Mouse (Mus musculus) heart, embryonic 12.5 days (tissue): ENCODE measurements at regions not wholly inside any gene's neighbourhood (a gene's known extent, or its start where the extent isn't known, plus 50 kb on each side); places are given as distances from the start of the nearest gene placed in this dataset.

Source experiments
- ATAC-seq: fragments of 200-750 bp; cut with Nextera tagmentation; 2 replicates; pipeline ENCODE4 v1.8.0; 2017; ENCODE audit warnings: moderate TSS enrichment, moderate library complexity; ENCODE audit not compliant: insufficient number of reproducible peaks, low FRiP score
- H3K27ac ChIP-seq: fragments of 300-500 bp; sonication (generic); 2 replicates; pipeline ENCODE4 v1.5.1; 2016; ENCODE audit warnings: mild to moderate bottlenecking, moderate library complexity; ENCODE audit not compliant: poor library complexity, severe bottlenecking
- H3K27me3 ChIP-seq: fragments of 300-500 bp; sonication (generic); replicated peaks from 2 replicates; pipeline ENCODE4 v1.6.1; 2016; ENCODE audit warnings: mild to moderate bottlenecking, moderate library complexity
- H3K36me3 ChIP-seq: fragments of 300-500 bp; sonication (generic); 2 replicates; pipeline ENCODE4 v1.6.1; 2016; ENCODE audit warnings: mild to moderate bottlenecking, moderate library complexity
- H3K4me1 ChIP-seq: fragments of 300-500 bp; sonication (generic); replicated peaks from 2 replicates; pipeline ENCODE4 v1.6.1; 2016; ENCODE audit warnings: mild to moderate bottlenecking
- H3K4me2 ChIP-seq: fragments of 300-500 bp; sonication (generic); 2 replicates; pipeline ENCODE4 v1.6.1; 2016; ENCODE audit warnings: mild to moderate bottlenecking, moderate library complexity
- H3K4me3 ChIP-seq: fragments of 300-500 bp; sonication (generic); 2 replicates; pipeline ENCODE4 v1.5.1; 2016; ENCODE audit warnings: mild to moderate bottlenecking
- H3K9ac ChIP-seq: fragments of 300-500 bp; sonication (generic); 2 replicates; pipeline ENCODE4 v1.6.1; 2016; ENCODE audit warnings: mild to moderate bottlenecking, moderate library complexity
- H3K9me3 ChIP-seq: fragments of 300-500 bp; sonication (generic); replicated peaks from 2 replicates; pipeline ENCODE4 v1.6.1; 2016; ENCODE audit warnings: mild to moderate bottlenecking, moderate library complexity
- WGBS: fragments of 180-500 bp; shearing (Covaris S2); methylation state at CpG from one replicate; pipeline ENCODE4 v1.1.7; 2016; 5-methylcytosine and 5-hydroxymethylcytosine counted together

DNA sequence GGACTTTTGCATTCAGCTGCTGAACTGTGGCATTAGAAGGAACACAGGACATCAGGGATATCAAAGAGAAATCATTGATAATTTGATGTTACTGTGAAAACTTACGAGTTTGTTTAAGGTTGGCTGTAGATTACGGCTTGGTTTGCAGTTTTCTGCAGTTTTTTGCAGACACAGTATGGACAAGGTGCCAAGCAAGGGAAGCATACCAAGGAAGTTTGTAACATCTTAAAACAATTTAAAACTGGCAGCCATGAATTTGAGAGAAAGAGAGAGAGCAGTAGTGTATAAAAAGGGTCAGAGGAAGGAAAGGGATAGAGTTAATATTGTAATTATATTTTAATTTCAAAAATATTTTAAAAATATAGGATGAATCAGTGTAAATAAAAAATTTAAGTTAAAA is 453.4 kb upstream of the Adamts5 start:
- H3K36me3 ChIP-seq = no peaks in the 10 kb centered on the region
- no peak overlapping the region for H3K4me3 ChIP-seq
- no peaks in the 10 kb centered on the region for H3K9me3 ChIP-seq
- no peaks in the 10 kb centered on the region for H3K4me1 ChIP-seq
- no peak overlapping the region for H3K27ac ChIP-seq
- H3K9ac ChIP-seq = no peak overlapping the region
- H3K27me3 ChIP-seq = no peaks in the 10 kb centered on the region
- WGBS = 62% methylated on average over 2 of the region's 2 CpGs
- no peak for ATAC-seq
- H3K4me2 ChIP-seq = no peak overlapping the region

- Histone ChIP-seq H3K27me3 (no peaks in the 10 kb centered on the region), H3K4me3 (no peak overlapping the region), H3K9ac (no peak overlapping the region), H3K4me2 (no peak overlapping the region), H3K9me3 (no peaks in the 10 kb centered on the region), H3K27ac (no peak overlapping the region), H3K4me1 (no peaks in the 10 kb centered on the region), H3K36me3 (no peaks in the 10 kb centered on the region)
- no peak for ATAC-seq
- WGBS = 71% methylated on average over 5 of the region's 5 CpGs
These were observed 446.1 kb upstream of the Adamts5 start for GRCm38 (mm10) chr16:86347753-86348152.

GRCm38 (mm10) chr16:86346916-86347315 is 445.3 kb upstream of the Adamts5 start:
- H3K9me3 ChIP-seq = no peaks in the 10 kb centered on the region
- H3K4me1 ChIP-seq = no peaks in the 10 kb centered on the region
- H3K27me3 ChIP-seq = no peaks in the 10 kb centered on the region
- no peak overlapping the region for H3K4me3 ChIP-seq
- no peak overlapping the region for H3K4me2 ChIP-seq
- H3K36me3 ChIP-seq = no peaks in the 10 kb centered on the region
- no peak overlapping the region for H3K27ac ChIP-seq
- H3K9ac ChIP-seq = no peak overlapping the region
- no peak for ATAC-seq
- 58% methylated on average over 3 of the region's 3 CpGs for WGBS

GRCm38 (mm10) chr16:86340311-86340710 is 438.7 kb upstream of the Adamts5 start:
- no peak for ATAC-seq
- Histone ChIP-seq H3K4me1 (no peaks in the 10 kb centered on the region), H3K27me3 (no peaks in the 10 kb centered on the region), H3K9ac (no peak overlapping the region), H3K4me3 (no peak overlapping the region), H3K36me3 (no peaks in the 10 kb centered on the region), H3K4me2 (no peak overlapping the region), H3K27ac (no peak overlapping the region), H3K9me3 (no peaks in the 10 kb centered on the region)
- WGBS = 62% methylated on average over 2 of the region's 2 CpGs

- Histone ChIP-seq H3K4me1 (no peaks in the 10 kb centered on the region), H3K9me3 (no peaks in the 10 kb centered on the region), H3K27me3 (no peaks in the 10 kb centered on the region), H3K27ac (no peak overlapping the region), H3K36me3 (no peaks in the 10 kb centered on the region), H3K9ac (no peak overlapping the region), H3K4me2 (no peak overlapping the region), H3K4me3 (no peak overlapping the region)
- WGBS = 57% methylated on average over 2 of the region's 2 CpGs
- ATAC-seq = no peak
These were observed 423.8 kb upstream of the Adamts5 start for GRCm38 (mm10) chr16:86325406-86325805.

- no peak for ATAC-seq
- H3K9me3 ChIP-seq = no peaks in the 10 kb centered on the region
- no peak overlapping the region for H3K27ac ChIP-seq
- 70% methylated on average over 2 of the region's 2 CpGs for WGBS
- H3K9ac ChIP-seq = no peak overlapping the region
- H3K4me3 ChIP-seq = no peak overlapping the region
- no peaks in the 10 kb centered on the region for H3K36me3 ChIP-seq
- H3K4me1 ChIP-seq = no peaks in the 10 kb centered on the region
- H3K4me2 ChIP-seq = no peak overlapping the region
- H3K27me3 ChIP-seq = no peaks in the 10 kb centered on the region
These were observed 417.3 kb upstream of the Adamts5 start for GRCm38 (mm10) chr16:86318898-86319297.

GRCm38 (mm10) chr16:86309696-86310095 is 408.1 kb upstream of the Adamts5 start:
- Histone ChIP-seq H3K4me2 (no peak overlapping the region), H3K4me1 (no peaks in the 10 kb centered on the region), H3K27me3 (no peaks in the 10 kb centered on the region), H3K9me3 (no peaks in the 10 kb centered on the region), H3K4me3 (no peak overlapping the region), H3K36me3 (no peaks in the 10 kb centered on the region), H3K27ac (no peak overlapping the region), H3K9ac (no peak overlapping the region)
- 54% methylated on average over 2 of the region's 2 CpGs for WGBS
- ATAC-seq = no peak

DNA sequence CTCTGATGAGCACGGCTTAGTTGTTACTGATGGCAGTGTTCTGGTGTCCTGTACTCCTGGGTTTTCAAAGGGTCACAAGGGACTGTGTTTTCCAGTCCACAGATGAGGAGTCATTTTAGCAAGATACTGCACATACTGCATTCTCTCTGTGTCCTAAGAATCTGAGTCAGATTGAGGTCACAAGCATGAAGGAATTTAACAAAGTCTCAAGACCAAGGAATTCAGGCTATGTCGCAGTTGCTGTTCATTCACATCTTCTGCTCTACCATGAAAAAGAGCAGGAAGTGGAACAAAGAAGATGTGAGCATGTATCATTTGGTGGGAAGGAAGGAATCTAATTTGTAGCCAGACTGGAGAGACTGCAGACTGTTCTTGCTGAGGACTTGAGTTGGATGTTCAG is 402.2 kb upstream of the Adamts5 start:
- Histone ChIP-seq H3K36me3 (no peaks in the 10 kb centered on the region), H3K27ac (no peak overlapping the region), H3K4me2 (no peak overlapping the region), H3K27me3 (no peaks in the 10 kb centered on the region), H3K4me3 (no peak overlapping the region), H3K9me3 (no peaks in the 10 kb centered on the region), H3K4me1 (no peaks in the 10 kb centered on the region), H3K9ac (no peak overlapping the region)
- 82% methylated on average over 2 of the region's 2 CpGs for WGBS
- no peak for ATAC-seq

DNA sequence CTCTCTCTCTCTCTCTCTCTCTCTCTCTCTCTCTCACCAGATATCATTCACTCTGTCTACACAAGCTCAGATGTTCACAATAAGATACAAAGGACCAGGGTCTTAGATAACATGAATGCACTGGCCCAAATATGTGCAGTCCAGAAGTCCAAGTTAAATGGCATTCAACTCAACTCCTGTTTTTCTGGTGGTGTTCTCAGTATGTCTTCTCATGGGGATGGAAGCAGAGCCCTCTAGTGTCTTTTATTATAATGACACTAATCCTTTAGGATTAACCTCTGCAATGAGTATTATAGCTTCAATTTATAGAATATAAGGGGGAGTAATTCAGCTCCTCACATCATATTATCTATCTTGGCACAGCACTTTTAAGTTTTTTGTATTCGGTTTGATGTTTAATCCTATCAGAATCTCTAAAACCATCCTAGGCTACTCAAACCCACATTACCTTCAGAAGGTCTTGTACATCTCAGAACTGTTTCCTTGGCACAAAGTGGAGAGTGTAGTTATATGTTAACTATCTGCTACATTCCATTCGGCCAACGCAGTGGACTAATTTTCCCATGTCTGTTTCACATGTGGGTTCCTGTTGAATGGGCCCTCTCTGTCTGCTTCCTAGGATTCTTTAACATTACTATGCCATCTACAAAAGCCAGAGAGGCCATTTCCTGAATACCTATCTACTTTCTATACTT is 401.0 kb upstream of the Adamts5 start:
- no peaks in the 10 kb centered on the region for H3K36me3 ChIP-seq
- no peak overlapping the region for H3K9ac ChIP-seq
- H3K27me3 ChIP-seq = no peaks in the 10 kb centered on the region
- H3K27ac ChIP-seq = no peak overlapping the region
- H3K4me1 ChIP-seq = no peaks in the 10 kb centered on the region
- H3K4me2 ChIP-seq = no peak overlapping the region
- H3K4me3 ChIP-seq = no peak overlapping the region
- H3K9me3 ChIP-seq = no peaks in the 10 kb centered on the region
- ATAC-seq = no peak
- 41% methylated on average over 3 of the region's 3 CpGs for WGBS

GRCm38 (mm10) chr16:86294436-86294835 is 392.8 kb upstream of the Adamts5 start:
- no peak overlapping the region for H3K27ac ChIP-seq
- no peak overlapping the region for H3K9ac ChIP-seq
- no peaks in the 10 kb centered on the region for H3K9me3 ChIP-seq
- 84% methylated on average over 2 of the region's 2 CpGs for WGBS
- no peak overlapping the region for H3K4me3 ChIP-seq
- H3K4me1 ChIP-seq = no peaks in the 10 kb centered on the region
- H3K27me3 ChIP-seq = no peaks in the 10 kb centered on the region
- H3K36me3 ChIP-seq = no peaks in the 10 kb centered on the region
- H3K4me2 ChIP-seq = no peak overlapping the region
- ATAC-seq = no peak

- no peak overlapping the region for H3K4me2 ChIP-seq
- H3K9me3 ChIP-seq = no peaks in the 10 kb centered on the region
- H3K27ac ChIP-seq = no peak overlapping the region
- no peaks in the 10 kb centered on the region for H3K4me1 ChIP-seq
- no peaks in the 10 kb centered on the region for H3K36me3 ChIP-seq
- ATAC-seq = no peak
- H3K27me3 ChIP-seq = no peaks in the 10 kb centered on the region
- WGBS = 76% methylated on average over 2 of the region's 2 CpGs
- H3K9ac ChIP-seq = no peak overlapping the region
- no peak overlapping the region for H3K4me3 ChIP-seq
These were observed 379.7 kb upstream of the Adamts5 start for GRCm38 (mm10) chr16:86281326-86281725.

GRCm38 (mm10) chr16:86277031-86277430 is 375.4 kb upstream of the Adamts5 start:
- H3K36me3 ChIP-seq = no peaks in the 10 kb centered on the region
- no peaks in the 10 kb centered on the region for H3K9me3 ChIP-seq
- H3K4me2 ChIP-seq = no peak overlapping the region
- no peaks in the 10 kb centered on the region for H3K27me3 ChIP-seq
- H3K4me3 ChIP-seq = no peak overlapping the region
- no peaks in the 10 kb centered on the region for H3K4me1 ChIP-seq
- WGBS = 84% methylated on average over 1 of the region's 1 CpGs
- ATAC-seq = no peak
- no peak overlapping the region for H3K9ac ChIP-seq
- H3K27ac ChIP-seq = no peak overlapping the region
